Mouse (Mus musculus) cerebellum, adult 18-20 months (tissue): ENCODE measurements around the gene 2810408A11Rik.
"Not testable (repeated sequence)": the region's sequence is repeated elsewhere in the genome, so short reads cannot be mapped to it uniquely, and the experiment has no call there.

ENCODE experiments used
- DNase-seq, 2 experiments: peaks; one replicate each; pipeline ENCODE4 v3.0.0; 2021

The 2810408A11Rik gene

DNA sequence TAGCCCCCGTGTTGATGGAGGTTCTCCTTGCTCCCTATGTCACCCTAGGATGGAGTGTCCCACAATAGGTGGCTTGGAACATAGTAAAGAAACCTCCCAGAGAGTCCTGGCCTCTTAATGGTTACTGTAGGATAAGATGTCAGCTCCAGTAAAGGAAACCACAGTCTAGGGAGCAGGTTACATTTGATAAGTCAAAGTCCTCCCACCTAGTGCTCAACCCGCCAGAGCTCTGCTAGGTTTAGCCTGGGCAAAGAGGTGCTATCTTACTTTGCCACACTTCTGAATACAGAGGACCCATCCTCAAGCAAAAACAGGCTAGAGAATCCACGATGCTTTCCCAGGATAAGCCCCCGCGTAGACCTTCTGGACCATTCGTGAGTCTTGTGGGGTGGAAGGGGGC is 21.8 kb downstream of the 2810408A11Rik start:
- no peak for DNase-seq

DNA sequence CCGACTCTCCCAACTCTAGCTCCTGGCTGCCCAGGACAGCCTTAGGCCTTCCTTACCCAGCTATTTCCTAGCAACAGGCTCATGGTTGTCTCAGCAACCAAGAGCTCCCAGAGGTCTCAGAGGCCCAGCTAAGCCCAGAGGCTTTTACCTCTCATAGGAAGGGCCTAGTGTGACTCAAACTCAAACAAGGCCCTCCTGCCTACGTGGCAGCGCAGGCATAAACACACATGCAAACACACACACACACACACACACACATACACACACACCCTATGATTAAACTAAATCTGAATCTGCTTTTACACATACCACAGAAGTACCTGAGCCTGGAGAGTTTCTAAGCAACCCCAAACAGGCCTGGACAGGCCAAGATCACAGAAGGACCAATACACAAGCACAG is 22.4 kb downstream of the 2810408A11Rik start:
- DNase-seq = no peak

DNA sequence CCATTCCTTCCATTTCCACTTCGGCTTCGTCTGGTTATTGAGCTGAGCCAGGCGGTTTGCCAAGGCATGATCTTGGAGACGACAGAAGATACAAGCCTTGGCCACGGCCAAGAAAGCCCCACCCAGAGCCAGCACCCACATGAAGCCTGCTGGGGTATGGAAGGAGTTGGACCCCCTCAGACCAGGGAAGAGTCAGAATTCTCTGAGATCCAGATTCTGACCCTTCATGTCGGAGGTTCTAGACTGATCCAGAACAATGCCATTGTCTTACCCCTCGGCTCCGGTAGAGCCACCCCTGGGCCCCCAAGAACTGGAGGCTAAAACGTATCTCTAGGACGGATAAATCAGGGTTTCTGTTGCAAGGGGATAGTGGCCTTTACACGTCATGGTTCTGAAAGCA is 22.9 kb downstream of the 2810408A11Rik start, which contains the start of gene Tmem95:
Gene Tmem95 (minus strand): TSS at position 141 of the 400 bp plus-strand sequence.
- no peak for DNase-seq

DNA sequence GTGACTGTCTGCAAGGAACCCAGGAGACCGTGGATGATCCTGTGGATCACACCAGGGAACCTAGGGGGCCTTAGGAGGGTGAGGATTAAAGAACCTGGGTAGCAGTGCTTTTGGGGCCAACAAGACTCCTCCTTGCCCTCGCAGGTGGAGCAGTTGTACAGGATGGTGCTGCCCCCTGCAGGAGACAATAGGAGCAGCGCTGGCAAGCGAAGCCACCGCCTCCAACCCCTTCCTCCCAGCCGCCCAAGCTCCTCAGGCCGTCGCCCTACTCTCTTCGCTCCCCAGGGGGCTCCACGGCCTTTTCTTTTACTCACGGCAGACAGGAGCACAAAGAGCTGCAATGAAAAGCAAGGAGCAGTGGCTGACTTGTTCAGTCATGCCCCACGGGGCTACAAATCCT is 23.9 kb downstream of the 2810408A11Rik start:
- peak; percentile 84 to 88 for DNase-seq

DNA sequence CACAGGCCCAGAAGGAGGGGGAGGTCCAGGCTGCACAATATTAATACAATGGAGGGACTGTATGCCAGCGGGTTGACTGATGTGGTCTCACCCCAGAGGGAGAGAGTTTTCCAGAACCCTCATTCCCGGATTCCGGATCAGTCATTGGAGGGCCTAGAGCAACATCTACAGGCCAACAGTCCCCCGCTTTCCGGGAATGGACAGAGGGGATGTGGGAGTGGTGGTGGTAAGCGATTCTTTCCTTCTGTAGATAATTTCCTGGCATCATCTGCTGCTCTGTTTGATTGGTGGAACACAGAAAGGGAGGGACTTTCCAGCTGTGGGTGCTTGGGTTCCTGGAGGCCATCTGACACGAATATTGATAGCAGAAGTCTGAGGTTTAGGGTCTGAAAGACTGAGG is 24.6 kb downstream of the 2810408A11Rik start:
- DNase-seq = no peak

DNA sequence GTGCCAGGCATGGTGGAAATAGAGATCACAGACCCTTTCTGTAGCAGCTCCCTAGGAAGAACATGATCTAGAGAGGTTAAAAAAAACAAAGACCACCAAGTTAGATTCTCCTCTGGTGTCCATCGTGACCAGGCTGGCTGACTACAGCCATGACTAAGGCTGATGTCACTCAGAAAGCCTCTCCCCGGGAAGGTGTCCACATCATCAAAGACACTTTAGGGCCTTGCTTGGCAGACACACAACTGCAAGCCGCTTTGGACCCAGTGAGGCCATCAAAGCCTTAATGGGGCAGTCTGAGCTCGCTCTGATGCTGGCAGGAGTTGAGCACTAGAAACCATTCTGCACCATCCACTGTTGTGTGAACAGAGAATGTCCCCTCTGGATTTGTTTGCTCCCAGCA is 28.3 kb downstream of the 2810408A11Rik start:
- DNase-seq = no peak

DNA sequence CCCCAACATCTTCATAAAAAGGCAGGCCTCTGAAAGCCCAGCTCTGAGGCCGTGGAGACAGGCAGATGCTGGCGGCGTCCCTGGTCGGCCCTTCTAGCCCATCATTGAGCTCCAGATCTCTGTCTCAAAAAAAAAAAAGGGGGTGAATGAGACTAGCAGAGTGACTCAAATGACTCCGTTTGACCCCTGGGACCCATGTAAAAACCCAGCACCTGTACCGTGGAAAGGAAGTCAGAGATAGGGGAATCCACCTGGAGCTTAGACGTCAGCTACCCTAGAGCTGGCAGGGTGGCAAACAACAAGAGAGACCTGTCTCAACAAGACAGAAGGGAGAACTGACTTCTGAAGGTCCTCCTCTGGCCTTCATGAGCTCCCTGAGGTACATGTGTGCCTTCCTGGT is 29.0 kb downstream of the 2810408A11Rik start:
- no peak for DNase-seq

DNA sequence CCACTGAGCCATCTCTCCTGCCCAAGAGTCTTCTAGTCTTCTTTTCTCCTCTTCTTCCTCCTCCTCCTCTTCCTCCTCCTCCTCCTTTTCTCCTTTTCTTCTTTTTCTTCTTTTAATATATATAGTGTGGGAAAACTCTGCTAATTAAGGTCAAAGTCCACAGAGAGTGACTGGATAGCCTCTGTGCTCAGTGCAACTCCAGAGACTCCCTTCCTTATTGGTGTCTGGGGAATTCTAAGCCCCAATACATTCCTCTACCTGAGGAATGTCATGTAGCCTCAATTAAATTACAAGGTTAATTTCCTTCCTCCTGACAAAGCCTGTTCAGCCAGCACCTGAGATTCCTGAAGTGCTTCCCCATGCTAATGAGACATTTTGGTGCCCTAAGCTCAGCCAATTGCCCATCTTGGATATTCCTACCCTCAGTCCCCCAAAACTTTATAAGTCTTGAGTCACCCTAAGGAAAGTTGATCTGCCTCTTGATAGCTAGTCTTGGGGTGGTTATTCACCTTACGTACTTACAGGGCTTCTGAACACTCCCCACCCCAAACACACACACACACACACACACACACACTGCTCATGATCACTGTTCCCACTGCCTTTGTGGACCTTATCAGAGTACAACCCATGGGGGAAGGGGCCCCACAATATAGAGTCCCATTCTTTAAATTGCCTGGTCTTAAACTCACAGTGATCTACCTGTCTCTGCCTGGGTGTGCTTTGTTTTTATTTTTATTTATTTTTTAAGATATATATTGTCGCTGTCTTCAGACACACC is 30.3 kb downstream of the 2810408A11Rik start:
- DNase-seq = no peak

DNA sequence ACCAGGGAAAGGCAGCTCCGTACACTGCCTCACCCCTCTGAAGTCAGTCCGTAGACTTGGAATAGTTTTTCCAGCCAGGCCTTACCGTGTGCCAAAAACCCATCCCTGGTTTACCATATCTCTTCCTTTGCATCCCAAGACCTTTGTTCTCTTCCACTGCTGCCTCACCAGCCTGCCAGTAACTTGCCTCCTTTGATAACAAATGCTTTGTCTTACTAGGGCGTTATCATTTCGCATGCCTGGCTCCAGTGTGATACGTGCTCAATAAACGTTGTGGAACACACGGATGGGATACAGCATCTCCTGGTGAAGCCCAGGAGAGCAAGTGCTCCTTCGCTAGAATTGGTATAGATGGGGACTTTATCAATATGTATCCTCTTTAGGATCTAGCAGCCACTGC is 33.5 kb downstream of the 2810408A11Rik start:
- DNase-seq = no peak

DNA sequence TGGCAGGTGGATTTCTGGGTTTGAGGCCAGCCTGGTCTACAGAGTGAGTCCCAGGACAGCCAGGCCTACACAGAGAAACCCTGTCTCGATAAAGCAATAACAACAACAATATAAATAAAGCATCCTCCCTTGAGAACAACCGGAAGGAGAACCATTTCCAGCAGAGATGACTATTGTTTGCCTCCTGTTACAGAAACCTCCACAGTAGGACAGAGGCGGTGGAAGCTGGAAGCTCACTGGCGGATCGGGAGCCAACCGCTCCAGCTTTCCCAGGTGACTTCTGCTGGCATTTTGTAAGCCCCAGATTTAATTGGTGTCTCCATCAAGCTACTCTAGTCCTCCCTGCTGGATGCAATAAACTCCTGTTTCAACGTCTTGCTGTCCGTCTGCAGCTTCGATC is 35.2 kb downstream of the 2810408A11Rik start:
- no peak for DNase-seq

DNA sequence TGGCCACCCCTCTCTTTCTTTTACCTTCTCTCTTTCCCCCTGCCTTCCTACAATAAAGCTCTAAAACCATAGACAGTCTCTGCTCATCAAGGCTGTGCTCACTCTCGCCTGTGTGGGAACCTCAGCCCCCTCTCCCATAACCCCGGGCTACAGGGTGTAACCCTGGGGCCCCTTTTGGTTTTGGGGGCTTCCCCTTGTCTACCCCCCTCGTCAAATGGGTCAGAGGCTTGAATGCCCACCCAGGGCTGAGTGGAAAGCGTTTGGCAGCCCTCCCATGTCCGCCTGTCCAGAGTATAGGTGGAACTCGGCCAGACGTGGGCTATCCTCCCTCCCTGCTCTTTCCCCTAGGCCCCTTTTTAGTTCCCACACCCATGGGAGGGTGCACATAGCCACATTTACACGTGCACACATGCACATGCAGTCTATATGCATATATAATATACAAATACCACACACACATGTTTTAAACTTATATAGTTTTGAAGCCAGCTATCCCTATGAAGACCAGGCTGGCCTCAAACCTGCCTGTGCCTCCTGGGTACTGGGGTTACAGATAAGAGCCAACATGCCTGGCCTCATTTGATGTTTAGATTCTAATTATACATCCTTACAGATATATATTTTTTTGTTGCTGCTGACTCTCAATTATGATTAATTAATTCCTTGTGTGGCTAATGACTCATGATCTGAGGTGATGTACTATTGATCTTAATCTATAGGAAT is 36.5 kb downstream of the 2810408A11Rik start:
- DNase-seq = no peak

DNA sequence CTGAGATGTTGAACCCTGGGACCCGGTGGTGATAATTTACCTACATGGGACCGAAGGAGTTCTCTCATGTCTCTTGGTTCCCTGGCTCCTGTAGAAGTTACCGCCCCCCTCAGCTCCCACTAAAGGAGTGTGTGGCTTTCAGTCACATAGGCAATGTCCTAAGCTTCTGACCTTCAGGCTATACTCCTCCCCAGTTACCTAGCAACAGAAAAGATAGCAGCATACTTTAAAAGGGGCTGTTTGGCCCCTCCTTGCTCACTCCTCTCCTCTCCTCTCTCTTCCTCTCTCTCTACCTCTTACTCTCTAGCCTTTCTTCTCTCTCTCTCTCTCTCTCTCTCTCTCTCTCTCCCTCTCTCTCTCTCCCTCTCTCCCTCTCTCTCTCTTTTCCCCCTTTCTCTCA is 37.1 kb downstream of the 2810408A11Rik start:
- not testable (repeated sequence) for DNase-seq

DNA sequence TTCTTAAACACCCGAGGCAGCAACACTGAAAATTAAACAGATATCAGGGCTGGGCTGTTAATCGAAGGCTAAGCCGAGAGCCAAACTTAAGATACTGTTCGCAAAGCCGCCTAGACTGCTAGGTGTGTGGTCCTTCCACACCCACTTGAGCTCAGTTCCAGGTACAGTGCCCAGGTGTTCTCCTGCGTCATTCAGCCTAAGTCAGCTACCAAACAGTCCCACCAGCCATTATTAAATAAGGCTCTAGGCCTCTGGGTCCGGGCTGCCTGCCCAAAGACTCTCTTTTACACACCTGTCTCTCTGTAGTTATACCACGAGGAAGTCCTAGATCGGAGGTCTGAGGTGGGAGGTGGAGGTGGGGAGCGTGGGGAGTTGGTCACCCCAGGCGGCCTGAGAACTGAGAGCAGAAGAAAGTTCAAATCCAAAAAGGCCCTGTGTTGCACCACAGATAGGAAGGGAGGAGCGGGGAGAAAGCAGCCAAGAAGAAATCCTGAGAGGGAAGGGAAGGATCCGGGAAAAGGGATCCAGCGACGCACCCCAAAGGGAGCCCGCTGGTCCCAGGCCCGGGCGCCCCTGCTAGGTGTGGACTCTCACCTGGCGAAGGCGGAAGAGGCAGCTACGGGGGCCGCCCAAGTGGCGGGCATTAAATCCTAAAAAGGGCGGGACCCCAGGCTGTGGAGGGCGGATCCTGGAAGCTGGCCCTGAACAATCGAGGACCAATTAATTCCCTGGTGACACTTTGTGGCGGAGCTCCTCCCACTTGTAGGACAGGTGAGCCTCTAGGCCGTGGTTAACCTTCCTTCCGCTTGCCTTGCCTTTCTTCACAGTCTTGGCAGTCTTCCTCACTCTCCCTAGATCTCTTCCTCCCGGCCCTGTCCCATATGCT is 42.4 kb downstream of the 2810408A11Rik start, which contains the start of gene Tnk1:
Gene Tnk1 (minus strand): TSS at position 618 of the 886 bp plus-strand sequence.
- no peak for DNase-seq

DNA sequence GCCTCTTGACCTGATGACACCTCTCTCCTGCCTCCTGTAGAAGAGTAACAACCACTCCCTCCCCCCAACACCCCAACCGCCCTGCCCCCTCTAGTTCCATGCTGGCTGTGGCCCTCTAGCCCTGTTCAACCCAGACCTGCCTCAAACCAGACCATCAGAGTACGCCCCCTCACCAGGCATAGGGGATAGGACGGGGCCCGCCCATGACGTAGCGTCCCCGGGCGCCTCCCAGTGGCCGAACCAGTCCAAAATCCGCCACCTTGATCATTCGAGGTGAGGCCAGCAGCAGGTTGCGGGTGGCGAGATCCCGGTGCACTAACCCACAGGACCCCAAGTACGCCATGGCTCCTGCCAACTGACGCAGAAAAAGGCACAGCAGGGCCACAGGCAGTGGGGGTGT is 45.4 kb downstream of the 2810408A11Rik start:
- peak; percentile 60 to 65 for DNase-seq

DNA sequence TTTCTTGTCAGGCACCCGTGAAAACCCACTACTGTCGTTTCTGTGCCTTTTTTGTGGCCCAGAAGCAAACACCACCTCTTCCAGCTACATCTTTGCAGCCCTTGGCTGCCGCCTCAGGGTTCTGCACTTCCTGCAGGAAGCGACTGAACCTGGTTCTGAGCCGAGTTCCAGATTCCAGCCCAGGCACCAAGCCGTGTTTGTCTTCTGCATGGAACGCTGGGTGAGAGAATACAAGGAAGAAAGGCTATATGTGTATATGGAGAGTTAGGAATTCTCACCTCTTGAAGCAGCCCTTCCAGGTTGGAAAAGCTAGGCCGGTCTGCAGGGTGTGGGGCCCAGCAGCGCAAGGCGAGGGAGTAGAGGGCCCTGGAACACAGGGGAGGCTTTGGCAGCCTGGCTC is 46.1 kb downstream of the 2810408A11Rik start:
- no peak for DNase-seq

DNA sequence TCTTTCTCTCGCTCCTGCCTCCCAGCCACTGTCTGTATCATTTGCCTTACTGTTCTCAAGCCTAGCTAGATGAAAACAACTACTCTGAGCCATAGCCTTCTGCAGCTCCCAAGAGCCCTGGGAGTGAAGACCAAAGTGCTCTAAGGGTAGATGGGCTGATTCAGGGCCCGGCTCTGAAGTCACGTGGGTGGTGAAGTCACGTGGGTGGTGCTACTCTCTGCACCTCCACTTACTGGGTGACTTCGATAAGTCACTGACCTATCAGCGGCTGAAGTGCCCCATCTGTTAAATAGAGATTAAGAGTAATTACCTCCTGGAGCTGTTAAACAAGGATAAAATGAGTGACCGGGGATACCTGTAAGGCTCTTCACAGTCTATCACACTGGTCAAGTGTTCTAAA is 46.8 kb downstream of the 2810408A11Rik start:
- no peak for DNase-seq

DNA sequence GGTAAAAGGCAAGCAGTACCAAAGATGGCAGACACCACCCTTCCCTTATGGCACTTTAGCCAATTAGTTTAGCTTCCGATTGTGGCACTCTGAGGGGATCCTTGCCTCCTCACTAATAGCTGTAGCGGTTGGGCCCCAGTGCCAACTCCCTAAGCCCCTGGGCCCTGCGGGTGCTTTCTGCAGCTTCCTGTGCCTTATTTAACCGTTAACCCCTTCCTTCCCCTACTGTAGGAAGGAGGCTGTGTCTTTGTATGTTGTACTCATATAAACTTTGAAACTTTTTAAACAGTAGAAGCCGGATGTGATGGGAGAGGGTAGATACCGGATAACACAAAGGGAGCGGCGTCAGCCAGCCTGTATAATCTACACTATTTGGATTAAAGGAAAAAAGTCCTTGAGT is 50.0 kb downstream of the 2810408A11Rik start:
- DNase-seq = no peak

DNA sequence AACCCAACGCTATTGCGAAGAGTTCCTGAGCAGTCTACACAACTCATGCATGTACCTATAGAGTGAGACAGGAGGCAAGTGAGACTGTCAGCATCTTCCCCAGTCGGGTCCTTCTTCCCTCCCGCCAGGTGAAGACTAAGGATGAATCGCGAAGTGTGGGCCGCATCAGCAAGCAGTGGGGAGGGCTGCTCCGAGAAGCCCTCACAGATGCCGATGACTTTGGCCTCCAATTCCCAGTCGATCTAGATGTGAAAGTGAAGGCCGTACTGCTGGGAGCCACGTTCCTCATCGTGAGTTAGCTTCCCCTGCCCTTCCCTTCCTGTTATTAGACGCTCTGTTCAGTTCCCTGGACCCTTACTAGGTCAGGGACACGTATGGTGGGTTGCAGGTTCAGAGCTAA is 50.9 kb downstream of the 2810408A11Rik start:
- DNase-seq = no peak

DNA sequence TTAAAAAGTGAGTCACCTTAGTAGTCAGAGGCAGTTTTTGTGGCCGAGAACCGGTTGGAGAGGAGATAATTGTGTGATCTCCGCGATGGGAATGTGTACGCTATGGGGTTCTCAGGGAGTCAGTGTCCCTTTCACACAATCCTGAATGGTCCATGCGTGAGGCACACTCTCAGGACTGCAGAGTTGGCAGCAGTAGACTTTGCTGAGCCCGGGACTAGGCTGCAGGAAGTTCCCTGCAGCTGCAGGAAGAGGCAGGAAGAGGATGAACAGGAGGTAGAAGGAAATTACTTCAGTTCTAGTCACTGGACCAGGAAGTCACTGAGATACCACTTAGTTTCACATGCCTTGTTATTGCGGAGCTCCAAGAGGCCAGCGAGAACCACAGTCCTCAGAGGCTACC is 51.7 kb downstream of the 2810408A11Rik start:
- no peak for DNase-seq

DNA sequence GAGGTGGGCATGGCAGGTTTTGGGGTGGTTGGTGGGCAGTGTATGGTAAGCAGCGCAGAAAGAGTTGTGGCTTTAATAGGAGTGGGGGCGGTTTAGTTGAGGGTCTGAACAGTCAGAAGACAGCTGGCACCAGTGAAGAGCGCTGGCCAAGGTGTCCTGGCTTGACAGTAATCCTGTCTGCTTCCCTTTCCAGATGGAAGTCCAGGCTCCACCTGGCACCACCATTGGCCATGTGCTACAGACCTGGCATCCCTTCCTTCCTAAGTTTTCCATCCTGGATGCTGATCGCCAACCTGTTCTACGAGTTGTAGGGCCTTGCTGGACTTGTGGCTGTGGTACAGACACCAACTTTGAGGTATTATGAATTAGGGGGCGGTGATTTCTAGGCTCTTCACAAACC is 52.8 kb downstream of the 2810408A11Rik start:
- DNase-seq = peak; percentile 72 to 82
